Mouse (Mus musculus) thymus, postnatal 25 days (tissue): ENCODE measurements at regions not wholly inside any gene's neighbourhood (a gene's known extent, or its start where the extent isn't known, plus 50 kb on each side); places are given as distances from the start of the nearest gene placed in this dataset.

Experiments
- DNase-seq: peaks from one replicate; pipeline ENCODE4 v3.0.0; 2022

DNA sequence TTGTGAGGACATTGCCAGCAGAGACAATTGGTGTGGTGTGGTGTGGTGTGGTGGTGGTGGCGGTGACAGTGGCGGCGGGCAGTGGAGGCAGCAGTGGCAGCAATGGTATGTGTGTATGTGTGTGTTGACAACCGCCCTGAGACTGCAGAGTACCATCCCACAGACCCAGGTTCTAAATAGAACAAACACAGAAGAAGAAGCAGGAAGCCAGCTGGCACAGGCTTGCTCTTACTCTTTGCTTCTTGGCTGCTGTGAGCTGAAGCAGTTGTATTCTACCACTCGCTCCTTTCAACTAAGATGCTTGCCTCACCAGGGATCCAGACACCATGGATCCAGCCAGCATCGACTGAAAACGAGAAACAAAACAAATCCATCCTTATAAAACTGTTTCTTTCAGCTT lies 334.2 kb downstream of the Adgrl2 start:
- no peak for DNase-seq

DNA sequence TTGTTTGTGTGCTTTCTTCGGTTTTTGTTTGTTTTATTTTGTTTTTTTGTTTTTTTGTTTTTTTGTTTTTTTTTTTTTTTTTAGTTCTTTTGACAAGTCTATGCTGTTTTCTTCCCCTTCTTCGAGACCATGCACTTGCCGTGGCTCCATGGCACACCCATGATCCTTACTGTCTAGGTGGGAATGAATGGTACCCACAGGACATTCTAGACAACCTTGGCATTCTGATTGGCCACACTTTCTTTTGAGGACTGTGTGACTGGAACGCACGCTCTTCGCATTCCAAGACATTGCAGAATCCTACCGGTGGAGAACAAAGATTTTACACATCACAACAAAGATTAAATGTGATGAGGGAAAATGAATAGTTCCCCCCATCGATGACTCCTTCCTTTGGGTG lies 340.1 kb downstream of the Adgrl2 start:
- DNase-seq: no peak

DNA sequence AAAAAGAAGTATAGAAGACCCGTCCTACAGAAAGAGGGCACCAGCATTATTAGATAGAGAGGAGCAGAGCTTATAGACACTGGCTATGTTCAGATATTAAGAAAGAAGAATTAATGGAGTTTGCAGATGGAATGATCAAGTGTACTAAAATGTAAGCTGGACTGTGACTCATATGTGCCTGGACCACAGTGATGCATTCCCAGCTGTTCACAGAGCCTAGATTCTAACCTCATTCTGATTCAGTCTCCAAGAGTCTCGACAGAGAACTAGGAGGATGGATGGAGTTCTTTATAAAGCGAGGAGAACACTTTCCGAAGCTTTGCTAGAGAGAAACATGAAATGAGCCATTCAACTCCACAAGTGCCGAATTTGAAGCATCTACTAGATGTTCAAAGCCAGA lies 345.4 kb downstream of the Adgrl2 start:
- DNase-seq: no peak

DNA sequence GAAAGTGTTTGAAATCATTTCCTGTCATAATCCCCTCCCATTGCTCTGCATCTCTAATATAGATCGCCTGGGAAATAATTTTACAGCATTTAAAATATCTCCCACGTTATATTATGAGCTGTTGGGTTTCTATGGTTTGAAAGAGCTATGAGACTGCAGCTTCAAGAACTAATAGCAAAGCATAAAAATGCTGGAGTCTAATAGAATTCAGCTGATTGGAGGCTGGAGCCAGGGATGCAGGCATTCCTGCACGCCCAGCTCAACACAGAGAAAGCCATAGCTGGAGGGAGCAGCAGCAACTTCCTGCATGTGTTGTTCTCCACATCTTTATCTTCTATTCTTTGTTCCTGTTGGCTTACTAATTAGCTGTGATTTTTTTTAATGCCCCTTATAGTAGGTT lies 348.8 kb downstream of the Adgrl2 start:
- no peak for DNase-seq

DNA sequence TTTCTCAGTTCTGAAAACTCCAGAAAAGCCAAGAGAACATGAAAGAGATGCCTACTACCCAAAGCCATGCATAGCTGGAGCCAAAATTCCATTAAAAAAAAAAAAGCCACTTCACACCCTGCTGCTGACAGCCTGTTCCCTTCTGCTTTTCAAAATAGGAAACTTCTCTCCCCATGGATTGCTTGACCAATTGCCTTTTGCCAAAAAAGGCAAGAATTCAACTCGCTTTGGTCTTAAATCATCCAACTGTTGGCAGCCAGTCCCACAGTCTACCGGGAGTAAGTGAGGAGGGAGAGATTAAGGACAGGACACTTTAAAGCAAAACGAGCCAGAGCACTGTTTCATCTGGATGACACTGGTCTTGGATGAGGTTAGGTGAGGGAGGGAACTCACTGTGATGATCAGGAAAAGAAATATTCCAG lies 349.7 kb downstream of the Adgrl2 start:
- DNase-seq: no peak

DNA sequence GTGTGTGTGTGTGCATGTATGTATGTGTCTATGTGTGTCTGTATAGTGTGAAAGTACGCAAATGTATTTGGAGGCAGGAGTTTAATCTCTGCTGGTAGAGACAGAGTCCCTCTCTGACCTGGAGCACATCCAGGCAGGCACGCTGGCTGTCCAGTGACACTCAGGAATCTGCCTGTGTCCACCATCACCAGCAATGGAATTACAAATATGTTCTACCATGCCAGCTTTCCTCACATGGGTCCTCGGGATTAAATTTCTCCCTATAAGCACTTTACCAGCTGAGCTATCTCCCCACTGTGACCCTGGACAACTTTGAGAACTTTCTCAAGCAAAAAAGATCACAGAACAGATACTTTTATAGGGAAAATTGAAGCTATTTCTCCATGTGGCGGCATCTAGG lies 355.3 kb downstream of the Adgrl2 start:
- no peak for DNase-seq

DNA sequence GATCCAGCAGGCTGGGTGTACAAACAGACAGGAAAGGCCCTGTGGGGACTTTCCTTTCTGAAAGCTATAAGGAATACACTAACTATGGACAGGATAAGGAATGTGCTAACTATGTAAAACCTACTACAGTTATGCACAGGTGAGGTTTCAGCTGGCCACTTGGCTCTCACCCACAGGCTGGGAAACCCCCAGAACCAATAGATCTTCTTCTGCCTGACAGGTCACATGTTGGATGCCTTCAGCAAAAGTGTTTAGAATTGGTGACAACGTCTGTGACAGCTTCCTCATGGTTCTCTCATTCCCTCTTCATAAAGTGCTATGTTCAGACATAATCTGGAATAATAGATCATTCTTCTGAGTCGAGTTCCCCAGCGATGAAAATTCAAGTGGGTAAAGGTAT lies 356.0 kb downstream of the Adgrl2 start:
- DNase-seq: no peak

DNA sequence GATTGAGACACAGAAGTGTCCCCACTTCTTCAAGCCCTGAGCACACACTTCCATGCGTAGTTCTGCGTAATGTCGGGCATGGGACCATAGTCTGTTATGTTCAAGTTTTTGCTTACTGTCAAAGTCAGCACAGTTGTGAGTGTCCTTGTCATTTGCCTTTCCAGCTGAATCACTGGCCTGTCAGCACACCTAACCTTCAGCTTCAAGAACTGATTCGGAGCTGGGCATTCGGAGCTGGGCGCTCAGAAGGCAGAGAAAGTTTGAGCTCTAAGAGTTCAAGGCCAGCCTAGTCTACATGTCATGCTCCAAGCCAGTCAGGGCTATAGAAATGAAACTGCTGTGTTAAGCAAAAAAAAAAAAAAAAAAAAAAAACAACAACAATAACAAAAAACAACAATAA lies 357.1 kb downstream of the Adgrl2 start:
- no peak for DNase-seq

DNA sequence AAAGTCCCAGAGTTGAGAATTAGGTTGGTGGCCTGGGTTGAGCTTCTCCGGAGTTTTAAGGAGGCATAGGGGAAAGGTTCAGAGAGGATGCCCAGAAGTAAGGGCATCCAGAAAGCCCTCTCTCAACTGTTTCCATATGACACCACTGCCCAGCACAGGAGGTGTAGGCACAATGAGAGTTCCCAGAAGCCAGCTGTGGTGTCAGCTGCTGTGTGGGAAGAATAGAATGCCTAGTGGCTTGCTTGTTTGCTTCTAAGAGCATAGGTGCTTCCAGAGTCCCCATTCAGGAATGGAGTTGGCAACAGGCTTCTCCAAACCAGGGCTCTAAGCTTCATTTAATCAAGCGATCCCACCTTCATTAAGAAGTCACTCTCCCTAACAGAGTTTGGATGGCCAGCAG lies 357.9 kb downstream of the Adgrl2 start:
- no peak for DNase-seq

DNA sequence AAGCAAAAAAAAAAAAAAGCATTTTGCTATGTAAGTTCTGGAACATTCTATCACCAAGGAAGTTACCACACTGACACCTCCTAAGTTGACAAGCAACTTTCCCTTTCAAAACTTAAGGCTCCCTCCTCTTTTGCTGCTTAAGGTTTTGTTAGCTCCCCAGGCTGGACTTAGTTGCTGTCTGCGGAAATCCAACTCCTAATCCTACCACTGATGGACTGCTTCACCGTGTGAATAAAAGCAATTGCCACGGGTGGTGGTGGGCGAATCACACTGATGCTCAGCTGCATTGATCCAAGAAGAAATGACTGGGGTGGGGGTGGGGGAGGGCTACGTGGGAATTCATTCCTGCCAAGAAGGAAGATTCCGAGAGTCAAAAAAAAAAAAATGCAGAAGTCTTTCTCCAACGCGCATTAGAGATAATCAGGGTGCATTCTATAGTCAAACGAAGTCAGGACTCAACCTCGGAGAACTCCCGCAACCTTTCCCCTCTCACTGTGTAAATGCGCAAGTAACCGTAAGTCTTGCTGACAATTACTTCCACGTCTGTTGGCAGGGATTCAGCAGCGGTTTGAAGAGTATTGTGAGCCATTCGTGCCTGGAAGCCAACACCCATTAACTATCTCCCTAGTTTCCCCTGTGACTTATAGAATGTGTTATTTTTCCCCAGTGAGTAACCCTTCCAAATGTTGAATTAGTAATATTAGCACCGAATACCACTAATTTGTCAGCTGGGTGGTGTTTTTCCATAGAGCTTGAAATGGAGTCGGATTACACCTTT lies 358.8 kb downstream of the Adgrl2 start:
- DNase-seq: no peak

DNA sequence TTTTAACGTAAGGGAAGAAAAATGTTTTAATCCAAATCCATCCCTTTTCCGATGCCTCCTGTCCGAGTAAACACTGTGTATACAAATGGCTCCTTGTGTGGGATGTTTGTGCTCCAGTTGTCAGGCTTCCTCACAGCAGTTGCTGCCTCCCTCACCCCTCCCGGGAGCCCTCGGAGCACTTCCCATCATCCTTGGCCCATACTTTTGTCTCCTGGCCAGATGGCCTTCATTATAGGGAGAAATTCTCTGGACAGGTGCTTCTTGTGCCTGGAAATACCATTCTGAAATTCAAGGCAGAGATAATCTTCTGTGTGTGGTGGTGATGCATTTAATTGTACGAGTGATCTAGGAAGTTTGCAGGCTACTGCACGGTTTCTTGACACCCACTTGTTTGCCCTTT lies 359.5 kb downstream of the Adgrl2 start:
- no peak for DNase-seq

DNA sequence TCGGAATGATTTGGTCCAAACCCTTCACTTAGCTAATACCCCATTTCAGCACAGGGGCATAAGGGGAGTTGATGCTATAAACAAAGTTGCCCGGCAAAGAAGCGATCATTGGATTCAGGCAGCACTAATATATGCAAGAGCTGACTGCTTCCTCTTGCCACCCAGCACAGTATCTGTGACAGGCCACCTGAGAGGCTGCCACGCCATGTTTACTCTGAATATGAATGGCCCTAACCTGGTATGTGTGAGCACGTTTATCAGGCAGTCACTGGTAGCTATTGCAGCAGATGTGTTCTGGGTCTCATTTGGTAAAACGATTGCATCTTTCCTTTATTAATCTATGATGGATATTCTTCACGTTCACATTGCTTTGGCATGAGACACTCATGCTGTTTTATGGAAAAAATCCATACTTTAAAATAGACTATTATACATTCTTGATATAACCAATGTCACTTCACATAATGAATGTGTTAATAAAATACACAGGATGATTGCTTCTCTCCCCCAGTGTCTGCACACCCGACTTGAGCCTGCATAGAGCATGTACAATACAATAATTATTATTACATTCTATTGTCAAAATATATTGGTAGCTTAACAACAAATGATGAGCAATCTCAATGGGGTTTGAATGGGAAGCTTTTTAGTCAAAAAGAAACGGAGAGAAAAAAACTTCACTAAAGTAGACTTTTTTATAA lies 375.2 kb downstream of the Adgrl2 start:
- DNase-seq: no peak

DNA sequence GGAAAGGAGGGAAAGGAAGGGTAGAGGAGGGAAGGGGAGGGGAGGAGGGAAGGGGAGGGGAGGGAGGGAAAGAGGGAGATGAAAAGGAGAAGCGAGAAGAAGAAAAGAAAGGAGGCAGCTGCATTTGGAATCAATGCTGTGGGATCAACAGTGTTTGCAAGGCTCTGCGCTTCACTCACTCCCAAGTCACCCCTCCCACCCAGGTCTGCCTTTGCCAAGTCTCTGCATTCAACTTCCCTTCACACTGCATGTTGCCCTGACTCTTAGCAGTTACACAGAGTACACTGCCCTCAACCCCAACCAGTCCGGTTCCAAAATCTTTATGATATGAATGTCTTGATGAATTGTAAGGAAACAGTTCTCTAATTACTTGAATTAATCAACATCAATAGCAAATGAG lies 376.9 kb downstream of the Adgrl2 start:
- DNase-seq: no peak

DNA sequence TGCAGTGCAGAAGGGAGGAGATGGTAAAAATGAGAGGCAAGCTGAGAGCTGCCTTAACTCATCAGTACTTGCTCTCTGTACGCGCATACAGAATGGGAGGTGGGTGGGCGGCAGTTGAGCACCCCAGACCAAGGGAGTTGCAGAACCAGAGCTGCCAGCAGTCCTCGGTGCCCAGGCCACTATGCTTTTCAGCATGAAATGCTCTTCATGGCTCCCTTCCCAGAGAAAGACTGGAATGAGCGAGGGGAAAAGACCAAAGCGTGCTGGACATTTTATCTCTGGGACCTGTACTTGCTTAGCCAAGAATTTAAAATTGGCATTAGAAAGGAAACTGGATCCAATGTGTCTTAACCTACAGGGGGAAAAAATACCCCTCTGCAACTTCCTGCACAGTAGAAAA lies 387.1 kb downstream of the Adgrl2 start:
- DNase-seq: no peak

DNA sequence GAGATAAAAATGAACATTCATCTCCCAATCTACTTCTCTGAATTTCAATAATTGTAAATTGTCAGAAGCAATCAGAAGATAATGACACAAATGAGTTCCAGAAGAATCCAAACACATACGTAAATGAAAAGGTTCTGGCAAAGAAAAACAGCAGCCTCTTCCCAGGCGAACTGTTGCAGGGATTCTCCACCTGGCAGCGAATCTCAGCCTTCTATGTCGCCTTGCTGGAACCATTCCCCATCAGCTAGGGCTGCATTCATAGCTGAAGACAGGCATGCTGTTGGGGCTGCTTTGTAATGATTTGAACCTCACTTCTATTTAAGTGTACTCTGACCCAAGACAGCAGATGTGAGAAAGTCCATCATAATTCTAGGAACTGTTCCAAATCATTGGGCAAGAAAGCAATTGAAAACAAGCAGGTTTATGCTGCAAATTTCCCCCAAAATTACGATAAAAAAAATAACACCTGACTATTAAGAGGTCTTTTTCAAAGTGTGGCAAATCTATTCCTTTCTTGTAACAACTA lies 387.6 kb downstream of the Adgrl2 start:
- DNase-seq: no peak

DNA sequence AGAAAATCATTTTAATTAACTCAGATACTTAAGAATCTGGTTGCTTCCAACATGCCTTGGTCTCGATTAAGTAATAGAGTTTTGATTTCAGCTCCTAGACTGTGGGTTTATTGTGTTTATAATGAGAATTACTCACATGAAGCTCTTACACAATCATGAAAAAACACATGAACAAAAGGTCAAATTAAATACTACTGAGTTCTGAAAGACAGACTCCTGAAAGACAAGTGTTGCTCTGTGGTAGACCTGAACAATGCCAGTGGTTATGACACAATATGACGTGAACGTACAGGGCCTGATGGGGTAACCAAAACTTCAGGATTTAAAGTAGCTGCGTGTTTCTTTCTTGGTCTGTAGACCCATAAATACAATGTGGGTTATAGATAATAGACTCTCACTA lies 394.8 kb downstream of the Adgrl2 start:
- no peak for DNase-seq

DNA sequence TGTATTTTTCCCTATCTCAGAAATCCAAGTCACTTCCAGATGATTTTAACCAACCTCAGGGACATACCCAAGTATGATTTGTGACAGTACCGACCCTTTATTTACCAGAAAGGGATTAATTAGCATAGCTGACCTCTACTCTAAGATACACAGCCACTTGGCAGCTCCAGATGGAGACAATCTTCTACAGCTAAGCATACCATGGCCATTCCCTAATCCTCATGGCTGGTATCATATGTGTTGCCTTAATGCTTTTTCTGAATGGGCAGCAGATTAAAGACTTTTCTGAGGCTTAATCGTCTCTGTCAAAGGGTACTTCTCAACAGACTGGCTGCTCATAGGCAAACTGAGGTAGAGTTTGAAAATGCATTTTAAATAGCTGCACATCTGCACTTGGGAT lies 400.8 kb downstream of the Adgrl2 start:
- DNase-seq: no peak

DNA sequence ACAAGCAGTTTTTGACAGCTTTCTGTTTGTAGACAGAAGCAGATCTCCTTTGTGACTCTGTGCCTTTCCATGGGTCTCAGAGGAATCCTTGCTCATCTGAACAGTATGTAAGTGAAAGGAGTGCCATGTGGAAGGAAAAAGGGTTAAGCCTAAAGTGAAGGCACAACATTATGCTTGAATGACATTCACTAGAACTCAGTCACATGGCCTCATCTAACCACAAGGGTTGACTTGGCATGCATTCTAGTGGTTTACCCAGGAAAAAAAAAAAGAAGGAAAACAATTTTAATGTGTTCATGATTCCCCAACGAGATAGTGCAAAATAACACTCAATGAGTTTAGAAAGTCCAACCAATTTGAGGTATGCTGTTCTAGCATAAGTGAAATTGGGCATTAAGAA lies 414.6 kb downstream of the Adgrl2 start:
- DNase-seq: no peak

DNA sequence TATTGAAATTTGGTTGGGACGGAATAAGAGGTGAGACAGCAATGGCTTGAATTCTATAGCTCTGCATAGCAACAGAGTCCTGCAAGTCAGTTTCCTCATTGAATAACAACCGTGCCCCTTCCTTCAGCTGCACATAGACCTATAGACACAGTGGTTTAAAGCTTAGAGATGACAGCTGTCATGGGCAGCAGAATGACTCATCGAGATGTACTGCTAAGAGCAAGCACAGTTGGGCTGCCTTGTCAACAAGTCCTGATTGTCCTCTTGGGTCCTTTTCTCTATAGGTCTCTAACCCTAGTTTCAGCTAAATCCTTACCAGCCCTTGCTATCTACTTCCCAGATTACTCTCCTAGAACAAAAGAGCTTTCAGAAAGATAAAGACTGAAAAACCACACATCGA lies 417.9 kb downstream of the Adgrl2 start:
- DNase-seq: no peak

DNA sequence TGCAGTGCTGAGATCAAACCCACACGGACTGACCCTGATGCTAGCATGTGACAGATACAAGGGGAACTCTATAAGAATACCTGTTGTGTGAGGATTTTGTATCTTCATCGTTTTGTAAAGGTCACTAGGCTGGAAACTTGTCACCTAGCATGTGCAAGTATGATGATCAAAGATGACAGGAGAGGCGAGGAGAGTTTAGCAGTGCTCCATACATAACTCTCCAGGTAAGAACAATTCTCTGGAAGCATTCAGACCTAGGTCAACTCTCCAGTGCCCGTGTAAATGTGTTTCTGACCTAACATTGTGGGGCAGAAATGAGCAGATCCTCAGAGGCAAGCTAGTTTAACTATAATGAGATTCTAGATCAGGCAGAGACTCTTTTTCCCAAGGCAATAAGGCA lies 425.6 kb downstream of the Adgrl2 start:
- DNase-seq: no peak

DNA sequence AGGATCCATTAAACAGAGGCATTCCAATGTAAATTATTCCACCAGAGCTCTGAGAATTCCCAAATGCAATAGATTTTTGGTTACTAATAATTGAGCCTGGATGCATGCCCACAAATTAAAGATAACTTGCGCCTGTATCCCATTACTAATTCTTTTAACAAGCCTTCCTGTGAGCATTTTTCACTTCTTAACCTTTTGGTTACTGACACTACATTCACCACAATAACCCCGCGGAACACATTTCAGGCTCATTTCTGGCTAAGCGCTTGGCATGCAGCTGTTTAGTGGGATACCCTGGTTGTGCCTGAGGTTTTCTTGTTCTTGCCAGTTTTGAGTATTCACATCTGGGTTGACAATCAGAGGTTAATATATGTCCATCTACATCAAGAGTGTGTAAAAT lies 429.1 kb downstream of the Adgrl2 start:
- DNase-seq: no peak

DNA sequence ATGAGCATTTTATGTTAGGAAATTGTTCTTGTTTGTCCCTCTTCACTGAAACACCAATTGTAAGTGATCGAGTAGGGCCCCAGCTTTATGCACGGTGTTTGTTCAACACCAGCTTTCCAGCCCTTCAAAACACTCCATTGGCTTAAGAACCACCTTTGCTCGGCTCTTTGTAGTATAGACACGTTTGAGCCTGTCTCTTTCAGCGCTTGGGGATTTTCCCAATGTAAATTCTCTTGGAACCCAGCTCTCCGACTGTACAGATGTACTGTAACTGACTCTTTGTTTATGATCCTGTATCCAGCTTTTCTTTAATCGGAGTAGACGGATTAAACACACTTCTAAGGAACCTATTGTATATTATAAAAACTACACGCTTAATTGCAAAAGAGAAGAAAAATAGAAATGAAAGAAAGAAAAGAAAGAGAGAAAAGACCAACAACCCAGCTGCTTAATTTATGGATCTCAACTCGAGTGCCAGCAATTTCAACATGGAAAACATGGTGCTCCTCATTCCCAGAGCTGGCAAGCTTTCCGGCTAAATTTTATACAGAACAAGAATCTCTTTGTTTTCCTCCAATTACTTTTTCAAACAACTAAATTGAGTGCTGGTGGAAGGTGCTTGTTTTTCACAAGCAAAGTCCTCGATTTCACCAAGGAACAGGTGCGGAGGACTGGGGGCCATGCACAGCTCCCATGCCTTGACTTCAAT lies 430.4 kb downstream of the Adgrl2 start:
- no peak for DNase-seq

DNA sequence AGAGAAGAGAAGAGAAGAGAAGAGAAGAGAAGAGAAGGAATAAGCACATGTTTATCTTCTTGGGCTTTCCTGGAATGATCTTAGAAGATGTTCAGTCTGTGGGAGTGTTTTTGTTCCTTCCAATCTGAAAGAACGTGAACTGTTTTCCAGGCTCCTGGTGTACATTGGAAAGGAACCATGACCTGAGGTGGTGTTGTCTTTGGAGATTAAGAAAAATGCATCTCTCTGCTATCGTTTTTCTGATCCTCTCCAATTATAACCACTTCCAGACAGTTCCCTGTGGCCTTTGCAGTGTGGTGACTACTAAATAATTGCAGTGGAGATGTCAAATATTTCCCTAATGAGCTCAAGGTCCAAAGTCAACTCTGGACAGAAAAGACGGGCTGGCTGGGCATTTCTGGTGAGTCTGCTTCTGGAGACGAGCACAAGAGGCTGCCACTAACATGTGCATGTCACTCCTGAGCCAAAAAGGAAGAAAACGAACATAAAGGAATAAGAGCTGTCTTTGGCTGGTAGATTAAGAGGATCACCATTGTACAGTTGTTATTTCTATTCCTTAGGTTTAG lies 431.7 kb downstream of the Adgrl2 start:
- DNase-seq: no peak

DNA sequence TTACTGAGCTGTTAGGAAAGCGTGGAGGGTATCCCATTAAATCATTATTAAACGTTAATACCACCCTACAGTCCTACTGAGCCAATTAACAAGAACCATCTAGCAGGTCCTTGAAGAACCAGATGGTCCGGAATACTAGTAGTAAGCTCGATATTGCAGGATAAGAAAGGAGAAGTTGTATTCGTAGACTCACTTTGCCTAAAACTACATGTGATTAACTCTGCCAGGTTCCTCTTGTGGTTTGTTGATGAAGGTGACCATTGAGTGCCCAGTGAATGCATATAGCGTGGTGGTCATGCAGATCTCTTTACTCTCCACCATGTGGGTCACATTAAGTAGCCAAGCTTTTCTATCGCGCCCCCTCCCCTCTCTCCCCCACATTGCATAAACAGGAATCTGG lies 435.0 kb downstream of the Adgrl2 start:
- no peak for DNase-seq
